8 mouse cellular contexts compared by ENCODE assay signal in genomic region chr15:82962536-82962935, GRCm38 (mm10). TPM values are rescaled to one million over a fixed set of nuclear protein-coding genes. Genes with fewer than 3 reads are reported as not detected.
DNase-seq lines count a peak whose midpoint lies in the region; ATAC-seq and TF ChIP-seq lines count a peak whose summit lies in the region.

No protein-coding gene starts in this region.

- peak overlapping the region; percentile 65 for H3K4me3 ChIP-seq in layer of hippocampus, adult 2 months
- peak overlapping the region; percentile 69 for H3K4me3 ChIP-seq in embryonic facial prominence, embryonic 10.5 days
- peak overlapping the region; percentile 55 for H3K4me3 ChIP-seq in intestine, embryonic 15.5 days (replicated peaks)
- peak overlapping the region; percentile 57 for H3K4me3 ChIP-seq in midbrain, embryonic 13.5 days (replicated peaks)

- DNase-seq in layer of hippocampus, adult 2 months (ENCODE audit: low spot score in 2 of 2) = no peak
- DNase-seq in layer of hippocampus, adult 9-10 months (ENCODE audit: low spot score) = no peak
- no peak for DNase-seq in embryonic facial prominence, embryonic 10.5 days (ENCODE audit: low spot score)
- DNase-seq in layer of hippocampus, postnatal 36 days = no peak
- no peak for DNase-seq in frontal cortex, adult 2 months (ENCODE audit: extremely low spot score in 1 of 2, low spot score in 1 of 2)
- DNase-seq in left cerebral cortex, adult 11 months (ENCODE audit: low spot score) = no peak

- H3K4me2 ChIP-seq in intestine, embryonic 15.5 days (replicated peaks) = peak overlapping the region; percentile 89
- H3K4me2 ChIP-seq in midbrain, embryonic 13.5 days (replicated peaks) = peak overlapping the region; percentile 73

- no peak for ATAC-seq in intestine, embryonic 15.5 days
- ATAC-seq in midbrain, embryonic 13.5 days = no peak

- peaks cover 67% of the 10 kb centered on the region for H3K4me1 ChIP-seq in embryonic facial prominence, embryonic 10.5 days
- peaks cover 44% of the 10 kb centered on the region for H3K4me1 ChIP-seq in intestine, embryonic 15.5 days (replicated peaks)
- peaks cover 73% of the 10 kb centered on the region for H3K4me1 ChIP-seq in midbrain, embryonic 13.5 days (replicated peaks)

- H3K27me3 ChIP-seq in embryonic facial prominence, embryonic 10.5 days (replicated peaks; ENCODE audit: low read depth, poor library complexity, severe bottlenecking) = peaks cover 92% of the 10 kb centered on the region
- H3K27me3 ChIP-seq in intestine, embryonic 15.5 days (replicated peaks) = peaks cover 14% of the 10 kb centered on the region; the same call in 1 of the 2 replicates
- peaks cover 57% of the 10 kb centered on the region for H3K27me3 ChIP-seq in midbrain, embryonic 13.5 days

- no peaks in the 10 kb centered on the region for H3K9me3 ChIP-seq in embryonic facial prominence, embryonic 10.5 days
- no peaks in the 10 kb centered on the region for H3K9me3 ChIP-seq in intestine, embryonic 15.5 days
- no peaks in the 10 kb centered on the region for H3K9me3 ChIP-seq in midbrain, embryonic 13.5 days

- H3K36me3 ChIP-seq in embryonic facial prominence, embryonic 10.5 days (replicated peaks) = no peaks in the 10 kb centered on the region
- H3K36me3 ChIP-seq in intestine, embryonic 15.5 days = no peaks in the 10 kb centered on the region
- H3K36me3 ChIP-seq in midbrain, embryonic 13.5 days = no peaks in the 10 kb centered on the region

- H3K9ac ChIP-seq in intestine, embryonic 15.5 days = no peak overlapping the region
- peak overlapping the region; percentile 79 for H3K9ac ChIP-seq in midbrain, embryonic 13.5 days (replicated peaks)

- WGBS in embryonic facial prominence, embryonic 10.5 days = 34% methylated on average over 4 of the region's 4 CpGs
- 46% methylated on average over 4 of the region's 4 CpGs for WGBS in intestine, embryonic 15.5 days
- 31% methylated on average over 4 of the region's 4 CpGs for WGBS in midbrain, embryonic 13.5 days

- no peak for TF ChIP-seq CTCF in layer of hippocampus, adult 2 months (conservative IDR thresholded peaks at IDR 0.05)

- peak overlapping the region; percentile 77 for H3K27ac ChIP-seq in layer of hippocampus, adult 2 months
- H3K27ac ChIP-seq in embryonic facial prominence, embryonic 10.5 days (replicated peaks) = peak overlapping the region; percentile 86; the same call in 1 of the 2 replicates
- H3K27ac ChIP-seq in intestine, embryonic 15.5 days = no peak overlapping the region
- peak overlapping the region; percentile 82 for H3K27ac ChIP-seq in midbrain, embryonic 13.5 days

RNA-seq across cellular contexts. Expression of gene Tcf20, which starts 25.1 kb away (rescaled TPM):
- total RNA-seq in layer of hippocampus, adult 2 months (2021) = 100 to 1,000 TPM; 219 to 230 TPM
- polyA plus RNA-seq in embryonic facial prominence, embryonic 10.5 days (2016; fragmentation: Nextera tagmentation; extraction: Ambion mirVana) = 8.4 and 8.5 TPM in 2 replicates
- 7.0 and 7.7 TPM in 2 replicates for polyA plus RNA-seq in intestine, embryonic 15.5 days (2015; fragmentation: Nextera tagmentation; extraction: Ambion mirVana)
- polyA plus RNA-seq in midbrain, embryonic 13.5 days (2015; fragmentation: Nextera tagmentation; extraction: Ambion mirVana) = 15.6 and 16.0 TPM in 2 replicates
- total RNA-seq in layer of hippocampus, postnatal 36 days (2021) = 100 to 1,000 TPM; 212 to 230 TPM
- polyA plus RNA-seq in frontal cortex, adult 2 months (2012; rRNA removed) = 31.3 and 38.3 TPM in 2 replicates
